Mouse (Mus musculus): ENCODE measurements around the gene Chrna3. TPM values are rescaled to one million over a fixed set of nuclear protein-coding genes. Genes with fewer than 3 reads are reported as not detected.

The Chrna3 gene
- polyA plus RNA-seq, 1 experiment, result 0.09 TPM

- TF ChIP-seq CTCF (IDR thresholded peaks at IDR 0.05; ENCODE audit: borderline replicate concordance, control insufficient read depth, extremely low read depth, insufficient read depth, low read length, poor library complexity) (no peak), POLR2A (IDR thresholded peaks at IDR 0.05; ENCODE audit: control insufficient read depth, extremely low read depth, insufficient read depth, low read length, poor library complexity) (no peak)
- 87% methylated on average over 8 of the region's 8 CpGs for WGBS
Observed at GRCm38 (mm10) chr9:55038948-55039347, 12.6 kb upstream of the Chrna3 start.

GRCm38 (mm10) chr9:55031435-55032167, 5.2 kb upstream of the Chrna3 start:
- Histone ChIP-seq H3K4me3 (ENCODE audit: control insufficient read depth, insufficient read depth, low read length) (no peak overlapping the region), H3K27me3 (ENCODE audit: control insufficient read depth, insufficient read depth, low read length) (no peaks in the 10 kb centered on the region), H3K4me1 (replicated peaks; ENCODE audit: control insufficient read depth, insufficient read depth, low read length) (no peaks in the 10 kb centered on the region), H3K27ac (ENCODE audit: control insufficient read depth, insufficient read depth, low read length) (no peak overlapping the region), H3K36me3 (ENCODE audit: control insufficient read depth, insufficient read depth, low read length) (no peaks in the 10 kb centered on the region)
- DNase-seq, result no peak
- TF ChIP-seq CTCF (IDR thresholded peaks at IDR 0.05; ENCODE audit: borderline replicate concordance, control insufficient read depth, extremely low read depth, insufficient read depth, low read length, poor library complexity), result no peak
- TF ChIP-seq POLR2A (IDR thresholded peaks at IDR 0.05; ENCODE audit: control insufficient read depth, extremely low read depth, insufficient read depth, low read length, poor library complexity), result no peak
- WGBS, result 73% methylated on average over 6 of the region's 6 CpGs

More at GRCm38 (mm10) chr9:55038948-55039347, 12.6 kb upstream of the Chrna3 start:
- Histone ChIP-seq H3K27ac (ENCODE audit: control insufficient read depth, insufficient read depth, low read length) (no peak overlapping the region), H3K4me3 (ENCODE audit: control insufficient read depth, insufficient read depth, low read length) (no peak overlapping the region), H3K4me1 (replicated peaks; ENCODE audit: control insufficient read depth, insufficient read depth, low read length) (no peaks in the 10 kb centered on the region), H3K27me3 (ENCODE audit: control insufficient read depth, insufficient read depth, low read length) (no peaks in the 10 kb centered on the region), H3K36me3 (ENCODE audit: control insufficient read depth, insufficient read depth, low read length) (no peaks in the 10 kb centered on the region)
- no peak for DNase-seq

GRCm38 (mm10) chr9:55025534-55026274, 658 bp downstream of the Chrna3 start:
- H3K4me3 ChIP-seq (ENCODE audit: control insufficient read depth, insufficient read depth, low read length), result no peak overlapping the region
- H3K27me3 ChIP-seq (ENCODE audit: control insufficient read depth, insufficient read depth, low read length), result peaks cover 6% of the 10 kb centered on the region
- no peaks in the 10 kb centered on the region for H3K36me3 ChIP-seq (ENCODE audit: control insufficient read depth, insufficient read depth, low read length)
- no peak for DNase-seq
- H3K4me1 ChIP-seq (replicated peaks; ENCODE audit: control insufficient read depth, insufficient read depth, low read length), result no peaks in the 10 kb centered on the region
- WGBS, result 21% methylated on average over 38 of the region's 38 CpGs
- no peak for TF ChIP-seq POLR2A (IDR thresholded peaks at IDR 0.05; ENCODE audit: control insufficient read depth, extremely low read depth, insufficient read depth, low read length, poor library complexity)
- TF ChIP-seq CTCF (IDR thresholded peaks at IDR 0.05; ENCODE audit: borderline replicate concordance, control insufficient read depth, extremely low read depth, insufficient read depth, low read length, poor library complexity), result no peak
- no peak overlapping the region for H3K27ac ChIP-seq (ENCODE audit: control insufficient read depth, insufficient read depth, low read length)

GRCm38 (mm10) chr9:55023902-55024583, 2.3 kb downstream of the Chrna3 start:
- Histone ChIP-seq H3K36me3 (ENCODE audit: control insufficient read depth, insufficient read depth, low read length) (no peaks in the 10 kb centered on the region), H3K4me3 (ENCODE audit: control insufficient read depth, insufficient read depth, low read length) (no peak overlapping the region), H3K27ac (ENCODE audit: control insufficient read depth, insufficient read depth, low read length) (no peak overlapping the region), H3K4me1 (replicated peaks; ENCODE audit: control insufficient read depth, insufficient read depth, low read length) (no peaks in the 10 kb centered on the region), H3K27me3 (ENCODE audit: control insufficient read depth, insufficient read depth, low read length) (peaks cover 6% of the 10 kb centered on the region)
- 50% methylated on average over 13 of the region's 13 CpGs for WGBS
- peak; percentile 67 for DNase-seq
- TF ChIP-seq CTCF (IDR thresholded peaks at IDR 0.05; ENCODE audit: borderline replicate concordance, control insufficient read depth, extremely low read depth, insufficient read depth, low read length, poor library complexity) (peak; percentile 51; the same call in 1 of the 2 replicates), POLR2A (IDR thresholded peaks at IDR 0.05; ENCODE audit: control insufficient read depth, extremely low read depth, insufficient read depth, low read length, poor library complexity) (no peak)

GRCm38 (mm10) chr9:55023326-55023725, 3.0 kb downstream of the Chrna3 start:
- no peak overlapping the region for H3K4me3 ChIP-seq (ENCODE audit: control insufficient read depth, insufficient read depth, low read length)
- DNase-seq, result no peak
- TF ChIP-seq POLR2A (IDR thresholded peaks at IDR 0.05; ENCODE audit: control insufficient read depth, extremely low read depth, insufficient read depth, low read length, poor library complexity), result no peak
- TF ChIP-seq CTCF (IDR thresholded peaks at IDR 0.05; ENCODE audit: borderline replicate concordance, control insufficient read depth, extremely low read depth, insufficient read depth, low read length, poor library complexity), result no peak
- no peaks in the 10 kb centered on the region for H3K4me1 ChIP-seq (replicated peaks; ENCODE audit: control insufficient read depth, insufficient read depth, low read length)
- WGBS, result 71% methylated on average over 5 of the region's 5 CpGs
- H3K36me3 ChIP-seq (ENCODE audit: control insufficient read depth, insufficient read depth, low read length), result no peaks in the 10 kb centered on the region
- H3K27ac ChIP-seq (ENCODE audit: control insufficient read depth, insufficient read depth, low read length), result no peak overlapping the region
- peaks cover 6% of the 10 kb centered on the region for H3K27me3 ChIP-seq (ENCODE audit: control insufficient read depth, insufficient read depth, low read length)

- Histone ChIP-seq H3K4me1 (replicated peaks; ENCODE audit: control insufficient read depth, insufficient read depth, low read length) (no peaks in the 10 kb centered on the region), H3K36me3 (ENCODE audit: control insufficient read depth, insufficient read depth, low read length) (no peaks in the 10 kb centered on the region), H3K27ac (ENCODE audit: control insufficient read depth, insufficient read depth, low read length) (no peak overlapping the region), H3K27me3 (ENCODE audit: control insufficient read depth, insufficient read depth, low read length) (no peaks in the 10 kb centered on the region), H3K4me3 (ENCODE audit: control insufficient read depth, insufficient read depth, low read length) (no peak overlapping the region)
- no peak for DNase-seq
- WGBS, result 79% methylated on average over 3 of the region's 3 CpGs
- no peak for TF ChIP-seq POLR2A (IDR thresholded peaks at IDR 0.05; ENCODE audit: control insufficient read depth, extremely low read depth, insufficient read depth, low read length, poor library complexity)
Observed at GRCm38 (mm10) chr9:55016926-55017325, 9.4 kb downstream of the Chrna3 start.

Measured in thymus, adult 2 months (tissue).